Mouse (Mus musculus) heart, postnatal 10 days (tissue): ENCODE measurements around the gene Pbld2. TPM values are rescaled to one million over a fixed set of nuclear protein-coding genes. Genes with fewer than 3 reads are reported as not detected.

Experiments used
- DNase-seq, 2 experiments: peaks; one replicate each; pipeline ENCODE4 v3.0.0; 2021
- intact Hi-C: fragments of 180-260 bp; cut with DNase I; formaldehyde crosslinking; loops from one replicate; pipeline ENCODE4 v1.15.1; 2025
- total RNA-seq, 2 experiments: library from RNA; stranded (reverse); gene quantifications; 2 replicates each; pipeline ENCODE4 v1.2.3; 2021

Gene Pbld2
- 1 to 10 TPM; 2.7 to 2.9 TPM for total RNA-seq

GRCm38 (mm10) chr10:63023749-63024579 is at the start of gene Pbld2, which contains the start of gene Hnrnph3:
Pbld2 (plus strand) TSS chr10:63024315.
Hnrnph3 (minus strand) TSS chr10:63024217.
- peak; percentile 99 for DNase-seq
- intact Hi-C loops = loop anchor here (1.0 to 10.0 kb wide), 2 partner anchors 42 to 221 kb away; partner anchors contain the start of gene Herc4

- no peak for DNase-seq
- intact Hi-C loops = no loop called here
Measured at GRCm38 (mm10) chr10:62979667-62980038, 44.5 kb upstream of the Pbld2 start.

GRCm38 (mm10) chr10:62980039-62980954 is 43.8 kb upstream of the Pbld2 start, which contains the start of gene Rufy2:
Rufy2 (plus strand) TSS chr10:62980223.
- intact Hi-C loops = no loop called here
- DNase-seq = peak; percentile 83 to 91

- intact Hi-C loops = no loop called here
- DNase-seq = peak in 1 of 2 experiments; percentile 10
Measured at GRCm38 (mm10) chr10:62984072-62984471, 40.0 kb upstream of the Pbld2 start.

- intact Hi-C loops = no loop called here
- DNase-seq = peak; percentile 58 to 65
Measured at GRCm38 (mm10) chr10:62984495-62984894, 39.6 kb upstream of the Pbld2 start.

GRCm38 (mm10) chr10:62987341-62987740 is 36.8 kb upstream of the Pbld2 start:
- DNase-seq = peak; percentile 11 to 23
- intact Hi-C loops = no loop called here

- DNase-seq = no peak
- intact Hi-C loops = no loop called here
Measured at GRCm38 (mm10) chr10:62990636-62991035, 33.5 kb upstream of the Pbld2 start.

- DNase-seq = no peak
- intact Hi-C loops = no loop called here
Measured at GRCm38 (mm10) chr10:62993991-62994390, 30.1 kb upstream of the Pbld2 start.

- intact Hi-C loops = no loop called here
Measured at GRCm38 (mm10) chr10:63000584-63000983, 23.5 kb upstream of the Pbld2 start.

GRCm38 (mm10) chr10:63003252-63003651 is 20.9 kb upstream of the Pbld2 start:
- intact Hi-C loops = no loop called here
- no peak for DNase-seq

More at GRCm38 (mm10) chr10:63000584-63000983, 23.5 kb upstream of the Pbld2 start:
- DNase-seq = no peak

GRCm38 (mm10) chr10:63004556-63004955 is 19.6 kb upstream of the Pbld2 start:
- DNase-seq = no peak
- intact Hi-C loops = no loop called here

GRCm38 (mm10) chr10:63008193-63008592 is 15.9 kb upstream of the Pbld2 start:
- intact Hi-C loops = no loop called here
- DNase-seq = no peak

GRCm38 (mm10) chr10:63010268-63010667 is 13.8 kb upstream of the Pbld2 start:
- intact Hi-C loops = no loop called here
- DNase-seq = no peak

GRCm38 (mm10) chr10:63011556-63011955 is 12.6 kb upstream of the Pbld2 start:
- intact Hi-C loops = no loop called here
- no peak for DNase-seq

- DNase-seq = no peak
- intact Hi-C loops = no loop called here
Measured at GRCm38 (mm10) chr10:63013476-63013875, 10.6 kb upstream of the Pbld2 start.

GRCm38 (mm10) chr10:63014168-63014567 is 9.9 kb upstream of the Pbld2 start:
- DNase-seq = no peak
- intact Hi-C loops = no loop called here

- no peak for DNase-seq
- intact Hi-C loops = no loop called here
Measured at GRCm38 (mm10) chr10:63019304-63019703, 4.8 kb upstream of the Pbld2 start.

GRCm38 (mm10) chr10:63021702-63022101 is 2.4 kb upstream of the Pbld2 start:
- intact Hi-C loops = loop anchor here (10.0 kb wide), 1 partner anchor 223 kb away; the partner anchor contains the start of gene Herc4
- no peak for DNase-seq

- intact Hi-C loops = loop anchor here (10.0 kb wide), 1 partner anchor 222 kb away; the partner anchor contains the start of gene Herc4
Measured at GRCm38 (mm10) chr10:63022541-63023120, 1.5 kb upstream of the Pbld2 start.

GRCm38 (mm10) chr10:63023121-63023748 is 880 bp upstream of the Pbld2 start:
- intact Hi-C loops = loop anchor here (10.0 kb wide), 1 partner anchor 222 kb away; the partner anchor contains the start of gene Herc4

More at GRCm38 (mm10) chr10:63022541-63023120, 1.5 kb upstream of the Pbld2 start:
- DNase-seq = no peak

More at GRCm38 (mm10) chr10:63023121-63023748, 880 bp upstream of the Pbld2 start:
- DNase-seq = peak; percentile 81 to 84
